Mouse (Mus musculus): ENCODE data around the gene Krt28.
A peak's percentile ranks its signal among the peaks of the same experiment; 100 is the strongest.

The Krt28 gene

DNA sequence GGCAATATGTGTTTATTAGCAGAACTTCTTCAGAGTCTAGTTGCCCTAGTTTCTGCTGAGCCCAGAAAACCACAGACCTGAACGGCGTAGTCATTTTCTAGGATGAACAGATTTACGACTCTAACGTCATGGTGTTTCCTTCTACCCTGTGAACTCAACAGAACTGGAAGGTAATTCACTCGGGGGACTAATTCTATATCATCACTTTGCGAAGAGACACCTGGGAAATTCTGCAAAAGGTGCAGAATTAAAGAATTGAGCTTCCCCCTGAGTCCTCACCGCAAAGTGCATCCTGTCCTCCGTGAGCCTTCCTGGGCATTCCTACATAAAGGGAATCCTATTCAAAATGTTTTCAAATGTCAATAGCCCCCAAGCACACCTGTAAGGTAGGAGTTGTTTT, 13.3 kb downstream of the Krt28 start:
- DNase-seq = no peak

DNA sequence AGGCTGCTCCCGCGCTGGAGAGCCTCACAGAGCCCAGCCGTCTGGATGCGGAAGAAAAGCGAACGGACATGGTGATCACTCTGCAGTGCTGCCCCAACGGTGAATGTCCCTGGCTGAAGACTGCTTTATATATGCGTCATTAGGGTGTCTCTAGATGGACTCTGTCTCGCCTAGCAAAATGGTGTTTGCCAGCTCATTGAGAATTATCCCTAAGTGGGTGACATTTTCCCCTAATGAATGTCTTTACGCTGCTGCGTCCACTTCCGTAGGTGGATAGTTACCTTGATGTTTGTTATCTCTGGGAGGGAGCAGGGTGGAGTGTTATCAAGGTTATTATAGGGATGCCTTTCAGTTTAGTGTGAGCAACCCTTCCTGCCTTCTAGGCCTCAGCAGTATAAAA, 23.7 kb downstream of the Krt28 start, which contains the start of gene Krt27:
Krt27 (minus strand) TSS at position 101 of the 400 bp plus-strand sequence.
- DNase-seq = no peak

DNA sequence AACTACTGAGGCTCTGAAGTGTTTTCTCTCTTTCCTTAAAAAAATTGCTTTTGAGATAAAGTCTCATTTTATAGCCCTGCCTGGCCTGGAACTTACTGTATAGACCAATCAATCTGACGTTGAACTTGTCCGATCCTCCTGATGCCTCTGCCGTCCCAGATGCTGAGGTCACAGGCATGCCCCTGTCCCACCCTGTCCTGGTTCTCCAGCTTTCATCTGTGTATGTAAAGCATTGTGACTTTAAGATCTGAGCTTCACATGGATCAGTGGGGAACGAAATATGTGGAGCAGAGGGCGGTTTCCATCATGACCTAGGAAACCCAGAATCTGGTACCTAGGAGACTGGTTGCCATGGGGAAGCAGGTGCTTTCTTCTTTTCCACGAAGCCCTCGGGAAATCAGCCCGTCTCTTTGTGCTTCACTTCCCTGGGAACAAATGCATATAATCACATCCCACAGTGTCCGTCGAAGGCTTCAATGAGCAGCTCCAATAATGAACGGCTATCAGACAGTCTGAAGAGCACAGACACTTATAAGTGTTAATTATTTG, 35.3 kb downstream of the Krt28 start:
- DNase-seq = no peak

DNA sequence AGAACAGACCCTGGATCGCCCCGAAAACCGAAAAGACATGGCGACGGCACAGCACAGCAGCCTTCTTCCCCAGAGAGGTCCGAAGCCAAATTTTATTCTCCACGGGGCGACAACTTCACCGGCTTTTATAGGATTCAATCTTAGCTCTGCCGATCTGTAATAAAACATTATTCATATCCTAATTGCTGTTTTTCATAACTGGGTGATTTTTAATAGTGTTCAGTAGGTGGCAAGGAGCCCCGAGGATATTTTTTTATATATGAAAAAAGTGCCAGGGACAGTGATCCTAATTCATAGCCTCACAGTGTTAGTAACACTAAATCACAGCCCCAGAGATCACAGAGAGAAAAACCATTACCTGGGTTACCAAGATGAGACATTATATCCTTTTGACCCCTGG, 36.8 kb downstream of the Krt28 start, which contains the start of gene Krt26:
Krt26 (minus strand) TSS at position 101 of the 400 bp plus-strand sequence.
- DNase-seq = no peak

DNA sequence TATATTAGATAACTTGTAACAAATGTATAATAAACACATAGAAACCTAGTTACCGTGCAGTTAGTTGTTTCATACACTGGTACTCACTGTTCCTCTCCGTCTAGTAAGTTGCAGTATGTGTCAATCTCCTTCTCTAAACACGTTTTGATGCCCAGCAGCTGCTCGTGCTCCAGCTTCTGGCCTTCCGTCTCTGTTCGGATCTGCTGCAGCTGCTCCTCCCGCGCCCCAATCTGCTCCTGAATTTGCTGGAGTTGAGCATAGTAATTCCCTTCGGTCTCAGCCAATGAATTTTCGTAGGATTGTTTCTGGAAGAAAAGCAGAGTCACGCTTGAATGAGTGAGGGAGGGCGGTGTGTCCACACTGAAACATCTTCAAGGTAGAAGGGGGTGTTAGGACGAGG, 41.3 kb downstream of the Krt28 start:
- peak; percentile 3 for DNase-seq

DNA sequence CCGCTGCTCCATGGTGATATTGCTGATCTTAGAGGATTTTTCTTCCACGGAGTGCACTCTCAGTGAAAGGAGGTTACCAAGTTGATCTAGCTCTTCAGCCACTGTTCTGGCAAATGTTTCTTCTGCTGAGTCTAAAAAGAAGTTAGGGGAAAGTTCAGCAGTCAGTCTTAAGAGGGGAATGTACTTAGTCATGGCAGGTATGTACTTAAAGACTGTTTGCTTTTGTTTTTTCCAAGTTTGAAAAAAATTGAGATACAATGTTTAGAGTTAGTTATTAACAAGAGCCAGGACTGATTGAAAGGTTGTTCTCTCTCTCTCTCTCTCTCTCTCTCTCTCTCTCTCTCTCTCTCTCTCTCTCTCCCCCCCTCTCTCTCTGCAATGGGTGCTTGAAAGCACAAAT, 45.0 kb downstream of the Krt28 start:
- no peak for DNase-seq

DNA sequence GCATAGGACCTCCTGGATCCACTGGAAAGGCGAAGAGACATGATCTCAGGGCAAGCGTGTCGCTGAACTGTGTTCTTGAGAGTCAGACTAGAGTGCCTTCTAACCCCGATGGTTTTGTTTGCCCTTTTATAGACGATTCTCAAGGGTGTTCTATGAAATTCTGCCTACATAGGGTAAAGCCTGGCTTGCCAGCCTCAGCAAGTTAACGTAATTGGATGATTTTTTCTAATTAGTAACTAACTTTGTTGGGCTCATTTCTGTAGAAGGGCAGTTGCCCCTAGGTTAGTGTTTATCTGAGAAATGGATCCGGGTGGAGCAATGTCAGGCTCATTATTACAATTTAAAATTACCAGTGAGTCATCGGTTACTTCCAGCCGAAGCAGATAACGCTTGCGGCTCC, 51.9 kb downstream of the Krt28 start, which contains the start of gene Krt25:
Krt25 (minus strand) TSS at position 101 of the 400 bp plus-strand sequence.
- DNase-seq = no peak

DNA sequence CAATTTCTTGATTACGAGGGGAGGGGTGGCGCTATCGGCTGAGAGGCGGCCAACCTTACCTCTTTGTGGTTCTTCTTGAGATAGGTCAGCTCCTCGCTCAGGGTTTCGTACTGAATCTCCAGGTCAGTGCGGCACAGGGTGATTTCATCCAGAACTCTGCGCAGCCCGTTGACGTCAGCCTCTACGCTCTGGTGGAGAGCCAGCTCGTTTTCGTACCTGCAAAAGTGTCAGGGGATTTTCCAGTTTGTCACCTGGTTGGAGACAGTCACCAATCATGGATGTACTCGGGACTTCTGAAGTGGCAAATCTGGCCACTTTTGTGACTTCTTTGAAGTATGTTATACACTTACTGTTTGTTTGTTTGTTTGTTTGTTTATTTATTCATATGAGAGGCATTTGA, 53.6 kb downstream of the Krt28 start:
- no peak for DNase-seq

DNA sequence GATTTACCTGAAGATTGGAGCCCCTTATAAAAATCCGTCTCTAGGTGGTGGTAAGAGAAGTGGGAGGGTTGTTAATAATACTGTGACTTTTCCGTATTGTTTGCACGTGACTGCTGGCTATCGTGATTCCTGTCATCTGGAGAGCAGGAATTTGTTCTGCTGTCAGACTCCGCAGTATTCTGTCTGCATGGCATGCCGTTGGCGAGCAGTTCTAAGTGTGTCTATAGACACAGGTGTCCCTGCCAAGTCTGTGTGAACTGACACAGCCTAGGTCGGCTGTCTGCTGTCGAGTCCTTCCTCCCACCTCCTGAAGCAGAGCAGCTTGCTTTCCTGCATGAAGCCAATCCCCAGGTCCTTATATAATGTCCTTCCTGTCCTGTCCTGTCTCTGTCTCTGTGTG, 55.6 kb downstream of the Krt28 start:
- no peak for DNase-seq

DNA sequence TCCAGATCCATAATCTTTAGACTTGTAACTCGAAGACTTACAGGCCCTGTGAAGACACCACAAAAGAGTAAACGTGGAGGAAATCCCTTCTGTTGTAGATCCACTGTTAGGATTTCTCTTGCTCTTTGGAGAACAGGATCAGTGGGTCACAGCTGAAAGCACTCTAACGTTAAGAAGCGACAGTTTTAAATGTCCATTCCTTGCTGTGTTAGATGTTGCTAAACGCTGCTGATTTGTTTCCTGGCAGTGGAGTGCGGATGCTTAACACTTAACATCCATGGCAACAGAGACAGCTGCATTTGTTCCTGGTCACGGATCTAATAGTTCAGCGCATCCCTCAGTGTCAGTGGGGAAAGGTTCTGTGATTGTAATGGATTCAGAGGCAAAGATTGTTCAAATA, 58.2 kb downstream of the Krt28 start:
- no peak for DNase-seq

Measured in lung, postnatal 14 days (tissue).